Mouse (Mus musculus): ENCODE measurements around the gene Tanc2.

Tanc2 gene

DNA sequence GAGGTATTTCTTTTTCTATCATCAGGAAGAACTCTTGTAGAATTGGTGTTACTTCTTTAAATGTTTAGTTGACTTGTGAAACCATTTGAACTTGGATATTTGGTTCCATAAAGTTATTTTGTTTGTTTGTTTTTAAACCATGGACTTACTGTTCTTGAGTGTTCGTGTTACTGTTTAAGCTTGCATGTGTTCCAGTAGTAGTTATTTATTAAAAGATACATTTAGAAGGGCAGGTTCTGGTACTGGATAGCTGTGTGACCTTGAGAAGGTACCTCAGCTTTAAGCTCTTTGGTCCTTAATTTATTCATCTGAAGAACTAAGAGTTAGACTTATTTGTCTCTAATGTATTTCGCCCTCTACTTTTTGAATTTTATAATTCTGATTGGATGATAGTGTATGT, 64.8 kb downstream of the Tanc2 start:
- no peak for DNase-seq

DNA sequence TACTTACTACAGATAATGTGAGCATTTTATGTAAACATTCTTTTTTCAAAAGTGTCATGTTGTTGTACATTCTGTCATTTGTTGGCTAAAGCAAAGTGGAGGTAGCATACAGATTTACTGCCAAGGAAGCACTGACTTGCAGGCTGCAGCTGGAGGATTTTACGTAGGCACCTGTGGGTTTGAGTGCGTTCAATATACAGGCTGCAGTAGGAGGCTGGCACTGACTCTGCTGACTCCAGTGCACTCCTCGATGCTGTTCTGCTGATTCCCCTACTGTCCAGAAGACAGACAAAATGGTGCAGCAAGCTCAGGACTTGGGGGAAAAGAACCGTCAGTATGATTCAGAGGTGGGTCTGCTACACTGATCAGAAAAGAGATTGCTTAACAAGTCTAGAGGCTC, 65.5 kb downstream of the Tanc2 start:
- no peak for DNase-seq

DNA sequence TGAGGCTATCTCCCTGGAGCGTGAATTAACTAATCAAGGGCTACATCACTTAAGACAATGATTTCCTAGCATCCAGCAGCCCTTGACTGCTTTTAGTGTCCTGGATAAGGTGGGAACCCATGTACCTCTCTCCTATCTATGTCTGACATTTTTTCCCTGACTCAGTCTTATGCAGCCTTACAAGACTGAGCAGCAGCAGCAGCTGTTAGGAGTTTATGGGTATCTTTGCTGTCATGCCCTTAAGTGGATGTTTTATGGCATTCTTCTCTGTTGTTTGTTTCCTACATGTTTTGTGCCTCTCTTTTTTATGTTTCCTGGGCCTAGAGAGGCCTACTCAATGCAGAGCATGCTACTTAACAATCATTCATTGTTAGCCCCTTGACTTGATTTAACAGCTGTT, 78.1 kb downstream of the Tanc2 start:
- DNase-seq, result no peak

DNA sequence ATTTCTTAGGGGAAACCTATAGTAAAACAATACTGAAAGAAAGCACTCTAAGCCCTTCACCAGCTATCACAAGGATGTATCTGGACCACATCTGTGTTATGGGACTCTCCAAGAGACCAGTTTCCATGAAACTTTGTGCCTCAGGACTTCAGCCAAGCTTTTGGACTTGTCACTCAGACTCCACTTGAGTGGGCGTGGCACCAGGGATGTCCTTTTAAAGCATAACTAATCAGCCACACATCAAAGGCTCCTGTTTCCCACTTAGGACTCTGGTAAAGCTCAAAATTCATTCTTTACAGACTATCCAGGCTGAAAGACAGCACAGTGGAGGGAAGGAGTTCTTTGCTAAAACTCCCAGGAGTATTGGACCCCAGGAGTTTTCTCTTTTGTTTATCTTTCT, 89.2 kb downstream of the Tanc2 start:
- DNase-seq, result no peak

DNA sequence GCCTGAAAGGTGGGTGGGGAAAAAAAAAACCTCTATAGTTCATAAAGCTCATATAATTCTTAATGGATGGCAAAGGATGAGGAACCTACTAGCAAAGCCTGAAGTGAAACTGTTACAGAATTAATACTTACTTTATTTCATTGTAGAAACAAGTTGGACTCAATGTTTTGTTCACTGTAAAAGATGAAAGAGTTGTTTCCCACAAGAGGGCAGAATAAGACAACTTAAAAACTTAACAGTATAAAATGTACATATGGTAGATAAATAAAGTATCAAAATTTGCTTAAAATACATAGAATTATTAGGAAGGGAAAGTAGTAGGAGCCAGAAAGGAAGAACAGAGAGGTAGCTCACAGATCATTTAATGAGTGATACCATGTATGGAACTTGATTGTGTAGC, 95.0 kb downstream of the Tanc2 start:
- no peak for DNase-seq

DNA sequence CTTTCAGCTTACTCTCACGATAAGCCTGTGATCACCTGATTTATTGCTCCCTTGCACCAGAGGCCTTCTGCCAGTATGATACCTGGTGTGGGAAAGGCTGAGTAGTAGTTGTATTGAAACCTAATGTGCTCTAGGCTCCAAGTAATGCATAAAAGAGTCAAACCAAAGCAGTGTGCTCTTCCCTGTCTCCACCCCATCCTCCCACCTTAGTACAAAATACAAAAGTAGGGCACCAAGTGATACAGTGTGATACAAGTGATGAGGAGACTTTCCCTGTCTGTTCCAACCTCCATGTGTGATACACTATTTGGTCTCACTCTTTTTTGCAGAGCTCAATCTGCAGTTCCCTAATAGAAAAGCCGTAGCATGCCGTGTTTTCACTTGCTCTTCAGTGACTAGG, 110.7 kb downstream of the Tanc2 start:
- DNase-seq, result no peak

DNA sequence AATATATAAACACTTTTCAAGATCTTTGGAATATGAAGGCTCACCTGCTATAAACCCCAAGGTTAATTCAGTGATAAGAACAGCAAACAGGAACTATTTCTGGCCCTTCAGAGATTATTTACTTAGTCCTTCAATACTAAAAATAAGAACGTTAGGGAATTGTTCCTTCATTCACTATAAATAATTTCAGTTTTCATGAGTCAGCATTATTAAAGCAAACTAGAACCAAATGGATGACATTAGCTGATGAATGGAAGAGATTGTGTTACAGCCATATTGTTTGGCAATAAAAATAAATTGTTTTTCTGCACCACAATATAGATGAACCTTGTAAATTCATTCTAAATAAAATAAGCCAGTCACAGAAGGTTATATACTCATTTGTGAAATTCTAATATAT, 129.9 kb downstream of the Tanc2 start:
- no peak for DNase-seq

DNA sequence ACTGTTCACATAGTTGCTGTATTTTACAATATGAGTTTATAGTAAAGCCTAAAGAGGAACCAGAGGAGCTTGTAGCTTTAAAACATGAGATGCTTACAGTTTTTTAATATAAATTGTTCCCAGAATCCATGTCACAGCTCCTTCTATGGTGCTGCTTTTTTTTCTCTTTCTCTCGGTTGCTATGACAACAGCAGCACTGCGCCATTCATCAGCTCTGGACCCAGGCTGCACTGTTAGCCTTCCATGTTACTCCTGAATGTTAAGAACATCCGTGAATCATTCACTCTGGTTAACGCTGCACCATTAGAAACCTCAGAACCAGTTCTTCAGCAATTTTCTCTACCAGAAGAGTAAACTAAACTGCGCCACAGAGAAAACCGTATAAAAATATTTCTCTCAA, 141.8 kb downstream of the Tanc2 start:
- peak; percentile 28 for DNase-seq

DNA sequence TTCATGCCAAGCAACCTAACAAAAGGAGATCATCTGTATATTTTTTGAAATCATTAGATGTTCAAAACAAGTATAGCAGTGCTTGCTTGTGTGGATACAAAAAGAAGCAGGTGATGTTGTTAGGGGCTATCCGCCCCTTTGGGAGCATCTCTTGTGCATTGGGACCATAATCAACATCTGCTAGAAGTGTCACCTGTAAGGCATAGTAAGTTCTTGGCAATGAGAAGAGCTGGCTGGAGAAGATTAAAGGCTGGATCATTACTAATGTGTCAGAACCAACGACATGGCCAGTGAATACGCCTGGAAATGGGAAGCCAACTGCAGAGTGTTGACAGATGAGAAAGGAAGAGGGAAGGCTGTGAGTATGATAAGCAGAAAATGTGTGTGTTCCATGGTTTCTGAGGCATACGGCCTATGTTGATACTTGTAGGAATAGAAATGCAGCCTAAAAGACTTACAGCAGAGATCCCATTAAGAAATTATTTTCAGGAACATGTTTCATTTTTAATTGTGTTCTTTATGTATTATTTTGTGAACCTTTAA, 142.3 kb downstream of the Tanc2 start:
- DNase-seq, result peak; percentile 1

DNA sequence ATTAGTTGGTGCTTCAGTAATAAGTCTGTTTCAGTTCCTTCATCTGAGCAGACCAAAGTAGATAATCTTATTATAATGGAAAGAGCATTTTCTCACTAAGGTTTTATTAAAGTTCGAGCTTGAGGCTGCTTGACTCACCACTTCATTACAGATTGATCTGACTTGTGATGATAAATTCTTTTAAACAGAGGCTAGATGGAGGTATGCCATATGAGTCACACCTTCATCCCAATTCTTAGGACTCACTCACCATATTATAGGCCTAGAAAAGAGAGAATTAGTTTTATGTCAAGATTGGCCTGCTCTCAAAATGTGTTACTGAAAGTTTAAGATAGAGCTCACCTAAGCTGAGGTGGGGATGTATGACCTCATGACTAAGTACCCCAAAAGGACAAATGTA, 153.4 kb downstream of the Tanc2 start:
- DNase-seq, result no peak

DNA sequence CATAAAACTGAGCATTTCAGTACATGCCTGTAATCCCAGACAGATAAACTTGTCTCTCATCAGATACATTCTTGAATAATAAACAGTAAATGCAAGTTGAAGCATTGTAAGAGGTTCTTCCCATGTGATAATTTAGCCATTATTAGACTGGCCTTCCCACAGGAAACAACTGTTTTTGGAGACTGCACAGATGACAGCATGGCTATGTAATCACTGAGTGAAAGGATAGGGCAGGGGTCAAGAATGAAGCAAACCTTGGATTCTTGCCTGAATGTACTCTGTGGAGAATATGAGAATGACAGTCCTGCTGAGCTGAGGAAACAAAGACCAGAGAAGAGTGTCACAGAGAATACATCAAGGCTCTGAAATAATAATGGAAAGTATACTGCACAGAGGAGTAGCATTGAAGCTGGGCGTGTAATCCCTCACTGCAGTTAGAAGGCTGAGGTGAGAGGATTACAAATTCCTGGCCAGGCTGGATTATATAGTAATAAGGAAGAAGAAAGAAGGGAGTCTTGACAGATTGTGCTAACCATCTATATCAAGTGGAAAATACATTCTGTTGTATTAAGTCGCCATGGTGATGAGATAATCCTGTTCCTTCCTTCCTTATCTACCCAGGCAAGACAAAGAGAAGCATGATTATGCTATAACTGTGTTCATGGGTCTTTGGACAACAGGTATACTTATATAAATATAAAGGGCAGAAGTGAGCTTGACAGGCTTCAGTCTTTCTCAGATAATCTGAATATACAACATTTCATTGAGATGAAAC, 159.7 kb downstream of the Tanc2 start:
- DNase-seq, result no peak

DNA sequence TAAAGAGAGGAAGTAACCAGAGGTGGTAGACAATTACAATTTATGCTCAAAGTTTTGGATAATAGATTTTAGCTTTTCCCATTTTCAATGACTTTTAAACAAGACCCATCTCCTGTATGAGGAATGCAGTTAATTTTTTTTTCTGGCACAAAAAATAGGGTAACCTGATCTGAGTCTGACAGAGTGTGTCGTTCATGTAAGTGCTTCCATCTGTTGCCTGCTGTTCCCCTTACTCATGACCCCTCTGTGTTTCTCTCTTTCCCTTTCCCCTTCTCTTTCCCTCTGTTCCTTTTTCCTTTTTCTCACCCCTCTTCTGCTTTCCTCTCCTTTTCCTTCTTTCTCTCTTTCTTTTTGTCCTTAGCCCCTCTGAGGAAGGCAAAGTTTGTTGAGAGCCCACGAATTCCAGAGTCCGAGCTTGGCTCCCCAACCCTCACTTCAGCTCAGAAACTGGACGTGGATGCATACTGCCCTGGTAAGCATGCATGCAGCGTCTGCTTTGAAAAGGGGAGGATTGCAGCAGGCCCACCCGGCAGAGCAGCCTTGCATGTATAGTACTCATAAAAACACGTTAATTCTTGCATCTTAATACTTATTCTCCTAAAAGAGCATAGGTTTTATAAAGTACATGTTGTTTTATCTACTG, 168.9 kb downstream of the Tanc2 start:
- no peak for DNase-seq

DNA sequence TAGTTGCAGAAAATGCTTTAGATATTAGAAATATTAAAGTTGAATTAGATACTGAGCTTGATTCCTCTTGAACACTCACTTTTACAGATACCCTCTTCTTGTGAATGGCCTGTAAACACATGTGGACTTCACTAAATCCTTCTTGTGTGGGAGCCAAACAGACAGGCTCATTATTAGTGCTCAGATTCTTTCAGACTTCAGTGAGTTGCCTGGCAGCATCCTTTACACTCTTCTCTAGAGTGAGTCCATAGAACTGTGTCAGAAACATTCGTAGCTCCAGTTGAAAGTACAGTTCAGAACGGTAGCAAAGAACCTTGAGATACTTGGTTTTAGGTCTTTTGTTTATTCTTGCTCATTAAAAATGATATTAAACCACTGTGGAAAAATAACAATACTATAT, 169.6 kb downstream of the Tanc2 start:
- DNase-seq, result no peak

DNA sequence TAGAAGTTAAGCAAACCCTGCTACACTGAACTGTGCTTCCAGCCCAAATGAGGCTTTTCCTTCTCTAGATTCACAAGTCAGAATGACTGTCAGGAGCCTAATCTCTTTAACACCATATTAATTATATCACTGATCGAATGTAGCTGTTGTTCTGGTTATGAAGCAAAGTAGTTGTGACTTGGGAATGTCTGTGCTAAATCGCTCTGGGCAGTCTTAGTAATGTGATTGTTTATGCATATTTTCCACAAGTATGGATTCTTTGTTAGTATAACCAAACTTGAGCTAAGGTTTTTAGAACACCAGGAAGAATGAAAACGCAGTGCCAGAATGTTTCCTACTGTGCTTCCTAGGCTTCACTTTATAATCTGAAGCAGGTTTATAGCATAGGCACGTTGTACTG, 170.6 kb downstream of the Tanc2 start:
- DNase-seq, result no peak

DNA sequence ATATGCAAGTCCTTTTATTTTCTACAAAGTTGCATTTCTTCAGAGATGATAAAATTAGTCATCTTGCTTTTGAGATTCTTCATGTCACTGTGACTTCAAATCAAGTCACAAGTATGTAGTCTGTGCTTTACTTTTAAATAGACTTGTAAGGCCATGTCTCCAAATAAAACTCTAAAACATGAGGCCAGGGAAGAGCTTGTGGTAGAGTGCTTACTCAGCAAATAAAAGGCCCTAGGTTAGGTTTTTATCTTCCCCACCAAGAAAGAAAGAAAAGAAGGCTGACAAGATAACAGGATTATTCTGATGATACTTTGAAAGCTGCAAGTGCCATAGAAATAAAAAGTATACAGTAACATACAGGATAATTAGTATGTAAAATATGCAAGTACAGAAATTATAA, 188.0 kb downstream of the Tanc2 start:
- DNase-seq, result no peak

DNA sequence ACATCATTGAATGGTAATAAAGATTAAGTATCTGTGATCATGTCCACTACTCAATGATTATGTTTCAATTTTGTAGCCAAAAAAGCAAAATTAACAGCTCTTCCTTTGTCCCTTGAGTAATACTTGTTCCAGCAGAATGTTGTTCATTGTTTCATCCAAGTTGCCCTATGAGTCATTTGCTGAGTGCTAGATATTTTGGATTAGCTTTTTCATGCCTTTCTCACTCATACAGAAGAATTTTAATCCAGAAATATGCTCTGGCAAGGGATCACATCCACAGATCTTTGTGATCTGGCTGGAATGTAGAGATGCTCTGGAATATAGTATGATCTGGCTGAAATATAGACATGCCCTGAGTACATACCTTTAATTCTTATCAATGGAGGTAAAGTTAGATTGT, 202.7 kb downstream of the Tanc2 start:
- no peak for DNase-seq

DNA sequence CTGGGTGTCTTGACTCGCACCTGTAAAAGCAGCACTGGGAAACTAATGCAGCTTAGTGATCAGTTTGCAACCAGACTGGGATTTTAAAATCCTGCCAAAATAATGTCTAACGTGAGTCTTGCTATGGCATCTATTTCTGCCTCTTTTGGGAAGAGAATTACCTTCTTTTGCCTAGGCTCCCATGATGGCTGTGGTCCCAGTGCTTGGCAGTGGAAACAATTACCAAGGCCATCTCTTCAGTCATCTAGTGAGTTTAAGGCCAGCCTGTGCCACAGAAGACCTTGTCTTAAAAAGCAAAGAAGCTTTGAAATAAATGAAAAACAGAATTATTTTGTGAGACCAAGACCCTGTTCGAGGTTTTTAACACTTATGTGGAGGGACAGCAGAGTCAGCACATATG, 213.9 kb downstream of the Tanc2 start:
- DNase-seq, result no peak

DNA sequence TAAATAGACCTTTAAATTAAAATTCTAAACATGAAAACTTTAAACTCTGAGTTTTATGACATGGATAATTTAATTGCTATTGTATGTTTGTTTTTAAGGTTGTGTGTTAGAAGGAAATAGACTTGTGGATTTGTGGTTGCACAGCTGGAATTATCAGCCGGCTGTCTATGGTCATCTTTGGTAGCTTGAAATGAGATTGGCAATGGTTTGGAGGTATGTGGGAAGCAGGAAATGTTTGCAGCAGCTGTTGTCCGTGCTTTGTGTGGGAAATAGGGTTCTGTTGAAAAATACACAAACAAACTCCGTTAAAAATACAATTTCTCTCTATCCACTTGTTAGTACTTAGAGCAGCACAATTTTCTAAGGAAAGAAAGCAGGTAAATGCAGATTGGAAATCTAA, 215.0 kb downstream of the Tanc2 start:
- no peak for DNase-seq

DNA sequence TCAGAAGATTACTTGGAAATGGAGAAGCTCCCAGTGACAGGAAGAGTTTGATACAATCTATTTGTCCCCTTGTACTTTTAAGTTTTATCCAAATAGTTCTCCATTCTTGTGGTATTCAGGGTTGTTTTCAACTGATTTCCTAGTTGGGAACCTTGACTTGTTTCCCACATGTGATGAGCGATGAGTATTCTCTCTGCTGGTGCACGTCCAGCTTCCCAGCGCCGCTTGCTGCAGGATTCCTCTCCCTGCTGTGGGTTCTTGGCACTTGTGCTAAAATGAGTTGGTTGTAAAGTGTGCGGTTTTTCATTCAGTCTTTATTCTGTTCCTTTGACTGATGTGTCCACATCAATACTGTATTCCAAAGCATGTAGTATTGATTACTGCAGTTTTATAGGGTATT, 217.3 kb downstream of the Tanc2 start:
- DNase-seq, result peak; percentile 2

DNA sequence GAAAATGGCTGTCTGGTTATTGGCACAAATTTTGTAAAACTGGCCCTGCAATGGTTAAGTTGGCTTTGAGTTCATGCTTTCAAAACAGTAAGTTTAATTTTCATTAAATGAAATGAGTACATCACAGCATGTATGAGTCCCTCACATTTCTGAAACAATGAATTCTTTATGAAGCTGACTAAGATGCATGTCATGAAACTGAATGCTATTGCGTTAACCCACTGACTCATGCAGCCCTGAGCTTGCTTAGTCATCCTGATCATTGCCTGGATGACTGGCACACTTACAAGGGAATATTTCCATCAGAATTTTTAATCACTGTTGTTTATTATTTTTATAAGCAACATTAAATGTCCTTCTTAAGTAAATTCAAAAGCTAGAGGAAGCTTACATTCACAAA, 233.5 kb downstream of the Tanc2 start:
- DNase-seq, result no peak

DNA sequence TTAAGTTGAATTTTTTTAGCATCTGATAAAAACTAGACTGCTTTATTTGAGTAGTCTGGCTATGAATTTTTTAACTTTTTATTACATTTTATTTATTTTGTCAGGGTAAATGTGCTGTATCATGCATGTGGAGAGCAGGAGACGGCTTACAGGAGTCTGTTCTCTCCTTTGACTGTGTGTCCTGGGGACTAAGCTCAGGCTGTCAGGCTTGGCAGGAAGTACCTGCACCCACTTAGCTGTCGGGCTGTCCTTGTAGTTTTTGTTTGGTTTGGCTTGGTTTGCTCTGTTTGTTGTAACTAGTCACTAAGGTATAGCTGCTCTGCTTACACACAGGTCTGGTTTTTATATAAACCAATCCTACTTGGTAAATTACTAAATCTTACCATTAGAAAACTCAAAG, 234.0 kb downstream of the Tanc2 start:
- DNase-seq, result no peak

DNA sequence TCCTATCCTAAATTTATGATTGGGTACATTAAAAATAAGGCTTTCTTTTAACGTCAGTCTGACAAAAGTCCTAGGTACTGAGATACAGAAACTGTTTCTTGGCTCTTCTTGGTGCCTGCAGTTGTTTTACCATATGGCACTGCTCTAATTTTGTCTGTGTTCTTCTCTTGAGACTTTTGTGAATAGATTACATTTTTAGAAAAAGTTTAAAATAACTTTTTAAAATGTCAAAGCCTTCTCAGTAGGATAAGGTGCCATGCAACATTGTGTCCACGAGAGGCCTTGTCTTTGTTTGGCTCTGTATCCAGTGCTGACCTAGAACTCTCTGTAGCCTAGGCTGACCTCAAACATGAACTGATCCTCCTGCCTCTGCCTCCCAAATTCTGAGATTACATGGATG, 238.4 kb downstream of the Tanc2 start:
- no peak for DNase-seq

DNA sequence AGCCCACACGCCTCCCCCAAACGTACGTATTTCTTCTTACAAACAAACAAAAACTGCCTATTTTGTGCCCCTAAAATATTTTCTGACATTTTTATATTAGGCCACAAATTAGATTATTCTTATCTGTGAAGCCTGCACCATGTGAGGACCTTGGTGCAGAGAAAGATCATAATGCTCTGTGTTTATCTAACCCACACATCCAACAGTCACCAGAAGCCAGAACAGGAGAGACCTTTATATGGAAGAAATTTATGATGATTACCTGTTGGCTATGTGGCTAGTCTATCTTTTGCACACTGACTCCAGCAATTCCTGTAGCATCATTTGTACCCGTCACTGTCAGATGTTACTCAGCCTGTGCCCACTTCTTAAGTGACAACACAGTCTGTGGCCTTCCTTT, 245.4 kb downstream of the Tanc2 start:
- no peak for DNase-seq

DNA sequence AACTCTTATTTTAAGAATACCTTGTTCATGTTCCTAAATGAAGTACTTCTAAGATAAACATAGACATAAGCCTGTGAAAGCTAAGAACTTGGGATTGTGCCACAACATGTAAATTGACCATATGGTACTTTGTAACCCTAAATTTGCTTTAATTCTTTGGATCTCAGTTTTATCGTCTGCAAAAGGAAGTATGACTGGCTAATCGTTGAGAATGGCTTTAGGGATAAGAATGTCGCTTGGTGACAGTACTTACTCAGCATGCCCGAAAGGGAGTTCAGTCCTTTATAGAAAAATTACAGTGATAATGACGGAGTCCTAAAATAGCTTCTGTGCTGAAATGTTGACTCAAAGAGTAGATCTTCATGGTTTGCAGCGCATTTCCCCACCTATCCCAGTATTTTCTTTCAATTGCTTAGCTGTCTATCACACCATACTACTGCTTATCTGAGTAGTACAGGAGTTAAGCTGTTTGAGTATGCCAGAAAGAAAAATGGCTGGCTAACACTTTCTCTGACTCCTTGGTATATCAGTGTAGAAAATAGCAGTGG, 246.6 kb downstream of the Tanc2 start:
- DNase-seq, result no peak

All from cerebellum, adult 9-11 months (tissue).